Mouse (Mus musculus): ENCODE results near the gene Kcnj1.

The Kcnj1 gene

GRCm38 (mm10) chr9:32388120-32388519 lies 15.8 kb downstream of the Kcnj1 start:
- in situ Hi-C loops (cut with MboI; ENCODE audit: low pct_unique_long_range_greater_than_20kb in 1 of 2, low sequenced_read_pairs in 2 of 2, unreplicated experiment in 1 of 2): loop anchor here in 1 of 2 experiments (25.0 kb wide), 1 partner anchor 699 kb away; no protein-coding TSS in a partner anchor

GRCm38 (mm10) chr9:32391092-32391491 lies 18.8 kb downstream of the Kcnj1 start:
- in situ Hi-C loops (cut with MboI; ENCODE audit: low pct_unique_long_range_greater_than_20kb in 1 of 2, low sequenced_read_pairs in 2 of 2, unreplicated experiment in 1 of 2): loop anchor here in 1 of 2 experiments (25.0 kb wide), 1 partner anchor 696 kb away; no protein-coding TSS in a partner anchor

- in situ Hi-C loops (cut with MboI; ENCODE audit: low pct_unique_long_range_greater_than_20kb in 1 of 2, low sequenced_read_pairs in 2 of 2, unreplicated experiment in 1 of 2): loop anchor here in 1 of 2 experiments (25.0 kb wide), 1 partner anchor 696 kb away; no protein-coding TSS in a partner anchor
Observed at GRCm38 (mm10) chr9:32391701-32392100, 19.4 kb downstream of the Kcnj1 start.

- in situ Hi-C loops (cut with MboI; ENCODE audit: low pct_unique_long_range_greater_than_20kb in 1 of 2, low sequenced_read_pairs in 2 of 2, unreplicated experiment in 1 of 2): loop anchor here in 1 of 2 experiments (25.0 kb wide), 1 partner anchor 695 kb away; no protein-coding TSS in a partner anchor
Observed at GRCm38 (mm10) chr9:32392716-32393115, 20.4 kb downstream of the Kcnj1 start.

GRCm38 (mm10) chr9:32394761-32395161 lies 22.5 kb downstream of the Kcnj1 start:
- in situ Hi-C loops (cut with MboI; ENCODE audit: low pct_unique_long_range_greater_than_20kb in 1 of 2, low sequenced_read_pairs in 2 of 2, unreplicated experiment in 1 of 2): loop anchor here in 1 of 2 experiments (25.0 kb wide), 1 partner anchor 693 kb away; no protein-coding TSS in a partner anchor

- in situ Hi-C loops (cut with MboI; ENCODE audit: low pct_unique_long_range_greater_than_20kb in 1 of 2, low sequenced_read_pairs in 2 of 2, unreplicated experiment in 1 of 2): loop anchor here in 1 of 2 experiments (10.0 kb wide), 1 partner anchor 695 kb away; no protein-coding TSS in a partner anchor
Observed at GRCm38 (mm10) chr9:32400212-32400611, 27.9 kb downstream of the Kcnj1 start.

- in situ Hi-C loops (cut with MboI; ENCODE audit: low pct_unique_long_range_greater_than_20kb in 1 of 2, low sequenced_read_pairs in 2 of 2, unreplicated experiment in 1 of 2): loop anchor here in 1 of 2 experiments (10.0 kb wide), 1 partner anchor 694 kb away; no protein-coding TSS in a partner anchor
Observed at GRCm38 (mm10) chr9:32400662-32401161, 28.4 kb downstream of the Kcnj1 start.

GRCm38 (mm10) chr9:32405191-32405925 lies 33.1 kb downstream of the Kcnj1 start:
- in situ Hi-C loops (cut with MboI; ENCODE audit: low pct_unique_long_range_greater_than_20kb in 1 of 2, low sequenced_read_pairs in 2 of 2, unreplicated experiment in 1 of 2): loop anchor here (5.0 to 10.0 kb wide), 3 partner anchors 52 to 689 kb away; partner anchors contain the start of gene Fli1 (in 1 of the 2)

- in situ Hi-C loops (cut with MboI; ENCODE audit: low pct_unique_long_range_greater_than_20kb in 1 of 2, low sequenced_read_pairs in 2 of 2, unreplicated experiment in 1 of 2): loop anchor here (5.0 to 10.0 kb wide), 3 partner anchors 49 to 686 kb away; partner anchors contain the start of gene Fli1 (in 1 of the 2)
Observed at GRCm38 (mm10) chr9:32408730-32409059, 36.4 kb downstream of the Kcnj1 start.

- in situ Hi-C loops (cut with MboI; ENCODE audit: low pct_unique_long_range_greater_than_20kb in 1 of 2, low sequenced_read_pairs in 2 of 2, unreplicated experiment in 1 of 2): loop anchor here (5.0 to 10.0 kb wide), 3 partner anchors 48 to 685 kb away; partner anchors contain the start of gene Fli1 (in 1 of the 2)
Observed at GRCm38 (mm10) chr9:32409060-32409961, 37.0 kb downstream of the Kcnj1 start.

GRCm38 (mm10) chr9:32410671-32411070 lies 38.4 kb downstream of the Kcnj1 start:
- in situ Hi-C loops (cut with MboI; ENCODE audit: low pct_unique_long_range_greater_than_20kb in 1 of 2, low sequenced_read_pairs in 2 of 2, unreplicated experiment in 1 of 2): no loop called here

GRCm38 (mm10) chr9:32411507-32411906 lies 39.2 kb downstream of the Kcnj1 start:
- in situ Hi-C loops (cut with MboI; ENCODE audit: low pct_unique_long_range_greater_than_20kb in 1 of 2, low sequenced_read_pairs in 2 of 2, unreplicated experiment in 1 of 2): no loop called here

GRCm38 (mm10) chr9:32412836-32413580 lies 40.7 kb downstream of the Kcnj1 start:
- in situ Hi-C loops (cut with MboI; ENCODE audit: low pct_unique_long_range_greater_than_20kb in 1 of 2, low sequenced_read_pairs in 2 of 2, unreplicated experiment in 1 of 2): no loop called here

GRCm38 (mm10) chr9:32414956-32415355 lies 42.7 kb downstream of the Kcnj1 start:
- in situ Hi-C loops (cut with MboI; ENCODE audit: low pct_unique_long_range_greater_than_20kb in 1 of 2, low sequenced_read_pairs in 2 of 2, unreplicated experiment in 1 of 2): no loop called here

- in situ Hi-C loops (cut with MboI; ENCODE audit: low pct_unique_long_range_greater_than_20kb in 1 of 2, low sequenced_read_pairs in 2 of 2, unreplicated experiment in 1 of 2): no loop called here
Observed at GRCm38 (mm10) chr9:32415952-32416351, 43.7 kb downstream of the Kcnj1 start.

- in situ Hi-C loops (cut with MboI; ENCODE audit: low pct_unique_long_range_greater_than_20kb in 1 of 2, low sequenced_read_pairs in 2 of 2, unreplicated experiment in 1 of 2): no loop called here
Observed at GRCm38 (mm10) chr9:32417466-32418116, 45.3 kb downstream of the Kcnj1 start.

- in situ Hi-C loops (cut with MboI; ENCODE audit: low pct_unique_long_range_greater_than_20kb in 1 of 2, low sequenced_read_pairs in 2 of 2, unreplicated experiment in 1 of 2): no loop called here
Observed at GRCm38 (mm10) chr9:32420711-32421110, 48.4 kb downstream of the Kcnj1 start.
